Mouse (Mus musculus) left cerebral cortex, postnatal 4 days (tissue): ENCODE data around the gene Nfat5. TPM values are rescaled to one million over a fixed set of nuclear protein-coding genes. Genes with fewer than 3 reads are reported as not detected.

ENCODE experiments used
- DNase-seq: peaks from one replicate; pipeline ENCODE4 v3.0.0-alpha.2; 2022
- intact Hi-C: fragments of 180-260 bp; cut with DNase I; formaldehyde crosslinking; loops from one replicate; pipeline ENCODE4 v1.15.1; 2025
- total RNA-seq, 2 experiments: library from RNA; stranded (reverse); gene quantifications; 2 replicates each; pipeline ENCODE4 v1.2.3; 2021

Gene Nfat5
- total RNA-seq, 2 experiments from 2014 or later, result 38.6 to 40.6 TPM

GRCm38 (mm10) chr8:107291171-107291601 lies 2.1 kb upstream of the Nfat5 start:
- DNase-seq, result no peak
- intact Hi-C loops, result loop anchor here (10.0 kb wide), 1 partner anchor 176 kb away; no protein-coding TSS in a partner anchor

DNA sequence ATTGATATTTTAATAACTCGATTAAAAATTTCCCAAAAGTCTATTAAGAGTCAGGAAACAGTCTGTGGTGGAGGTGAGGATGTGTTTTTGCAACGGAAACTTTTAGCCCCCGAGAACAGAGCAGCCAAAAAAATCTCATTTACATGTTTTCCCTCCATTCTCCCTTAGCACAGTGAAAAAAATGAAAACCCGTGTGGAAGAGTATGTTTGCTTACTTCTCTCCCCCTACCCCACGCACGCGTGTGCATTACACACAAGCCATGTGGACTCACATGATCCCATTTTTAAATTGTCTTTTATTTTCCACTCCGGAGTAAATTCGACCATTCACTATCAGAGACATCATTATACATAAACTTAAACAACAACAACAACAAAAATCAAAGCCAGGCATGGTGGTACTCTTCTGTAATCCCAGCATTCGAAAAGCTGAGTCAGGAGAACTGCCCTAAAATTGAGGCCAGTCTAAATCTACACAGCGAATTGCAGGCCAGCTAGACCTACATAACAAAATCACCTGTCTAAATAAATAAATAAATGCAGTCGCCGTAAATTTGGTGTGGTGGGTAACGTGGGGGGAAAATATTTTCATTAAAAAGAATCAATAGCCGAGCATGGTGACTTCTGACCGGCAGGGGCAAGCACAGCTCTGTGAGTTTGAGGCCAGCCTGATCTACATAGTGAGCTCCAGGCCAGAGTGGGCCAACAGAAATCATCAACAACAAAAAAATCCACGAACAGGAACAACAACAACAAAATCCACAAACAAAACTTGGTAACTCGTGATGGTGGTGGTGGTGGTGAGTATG lies 947 bp upstream of the Nfat5 start:
- intact Hi-C loops, result loop anchor here (10.0 kb wide), 1 partner anchor 178 kb away; no protein-coding TSS in a partner anchor
- no peak for DNase-seq

DNA sequence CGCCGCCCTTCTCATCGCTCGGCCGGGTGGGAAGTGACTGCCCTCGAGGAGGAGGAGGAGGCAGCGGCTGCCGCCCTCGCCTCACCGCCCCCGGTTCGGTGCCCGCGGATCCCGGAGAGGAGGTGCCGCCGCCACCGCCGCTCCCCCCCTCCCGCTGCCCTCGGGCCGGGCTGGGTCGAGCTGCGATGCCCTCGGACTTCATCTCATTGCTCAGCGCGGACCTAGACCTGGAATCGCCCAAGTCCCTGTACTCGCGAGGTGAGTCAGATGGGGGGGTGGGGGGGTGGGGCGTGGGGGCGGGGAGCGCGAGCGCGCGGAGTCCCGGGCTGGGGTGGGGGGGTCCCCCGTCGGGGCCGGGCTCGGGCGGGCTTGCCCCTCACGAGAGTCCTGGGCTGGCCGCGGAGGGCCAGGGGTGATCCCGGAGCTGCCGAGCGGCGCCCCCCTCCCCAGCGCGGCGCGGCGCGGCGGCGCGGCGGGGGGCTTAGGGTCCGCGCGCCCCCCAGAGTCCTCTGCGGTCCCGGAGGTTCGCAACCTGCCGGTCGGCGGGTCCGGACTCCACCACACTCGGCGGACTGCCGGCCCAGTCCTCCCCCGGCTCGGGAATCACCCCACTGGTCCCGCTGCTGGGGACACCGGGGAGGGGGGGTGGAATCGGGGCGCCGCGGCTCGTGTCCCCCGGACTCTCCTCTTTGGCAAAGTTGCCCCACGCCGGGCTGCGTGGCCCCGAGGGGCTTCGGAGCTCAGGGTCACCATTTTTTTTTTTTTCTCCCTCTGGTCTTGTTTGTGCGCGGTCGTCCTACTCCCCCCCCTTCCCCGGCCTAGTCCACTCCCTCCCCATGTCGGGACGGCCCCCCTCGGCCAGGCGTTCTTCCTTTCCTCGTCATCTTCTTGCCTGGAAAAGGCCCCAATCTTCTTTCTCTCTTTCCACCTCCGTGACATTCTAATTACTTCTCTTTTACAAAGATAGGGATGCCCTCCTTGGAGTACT lies 665 bp downstream of the Nfat5 start:
- intact Hi-C loops, result loop anchor here (10.0 kb wide), 1 partner anchor 179 kb away; no protein-coding TSS in a partner anchor
- DNase-seq, result peak; percentile 53

GRCm38 (mm10) chr8:107295450-107295849 lies 2.2 kb downstream of the Nfat5 start:
- DNase-seq, result no peak

GRCm38 (mm10) chr8:107311876-107312275 lies 18.6 kb downstream of the Nfat5 start:
- DNase-seq, result no peak
- intact Hi-C loops, result no loop called here

More at GRCm38 (mm10) chr8:107295450-107295849, 2.2 kb downstream of the Nfat5 start:
- intact Hi-C loops, result loop anchor here (10.0 kb wide), 1 partner anchor 181 kb away; no protein-coding TSS in a partner anchor

DNA sequence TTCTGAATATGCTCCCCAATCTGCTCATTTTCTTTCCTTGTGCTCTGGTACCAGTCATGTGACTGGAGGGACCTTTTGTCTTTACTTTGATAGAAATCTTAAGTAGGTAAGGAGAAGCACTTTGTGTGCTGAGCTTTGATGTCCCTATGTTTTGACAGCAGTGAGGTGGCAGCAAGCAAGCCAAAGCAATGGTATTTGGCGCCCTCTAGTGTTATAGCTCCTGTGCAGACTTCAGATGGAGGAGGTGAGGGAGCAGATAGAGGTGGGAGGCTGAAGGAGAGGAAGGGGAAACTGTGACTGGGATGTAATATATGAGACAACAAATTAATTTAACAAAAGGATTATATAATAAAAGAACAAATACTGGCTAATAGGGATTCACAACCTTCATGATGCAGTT lies 30.9 kb downstream of the Nfat5 start:
- DNase-seq, result peak; percentile 70
- intact Hi-C loops, result loop anchor here (5.0 to 10.0 kb wide), 2 partner anchors 149 to 217 kb away; no protein-coding TSS in a partner anchor

DNA sequence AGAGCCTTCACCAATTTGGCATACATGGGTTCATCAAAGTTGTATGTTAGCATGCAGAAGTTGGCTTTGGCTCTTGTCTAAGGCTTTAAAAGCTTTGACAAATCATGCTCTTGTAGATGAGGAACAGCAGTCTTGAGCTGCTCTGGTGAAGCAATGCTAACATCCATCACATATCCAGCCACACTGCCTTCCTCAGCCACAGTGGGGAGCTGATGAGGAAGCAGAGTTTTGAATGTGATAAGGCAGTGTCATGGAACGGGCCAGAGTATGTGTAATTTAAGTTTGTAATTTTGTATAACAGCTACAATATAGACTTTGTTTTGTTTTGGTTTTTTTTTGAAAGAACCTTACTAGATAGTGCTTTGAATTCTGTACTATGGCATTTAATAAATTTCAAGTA lies 36.3 kb downstream of the Nfat5 start:
- intact Hi-C loops, result loop anchor here (10.0 kb wide), 1 partner anchor 155 kb away; no protein-coding TSS in a partner anchor
- no peak for DNase-seq

DNA sequence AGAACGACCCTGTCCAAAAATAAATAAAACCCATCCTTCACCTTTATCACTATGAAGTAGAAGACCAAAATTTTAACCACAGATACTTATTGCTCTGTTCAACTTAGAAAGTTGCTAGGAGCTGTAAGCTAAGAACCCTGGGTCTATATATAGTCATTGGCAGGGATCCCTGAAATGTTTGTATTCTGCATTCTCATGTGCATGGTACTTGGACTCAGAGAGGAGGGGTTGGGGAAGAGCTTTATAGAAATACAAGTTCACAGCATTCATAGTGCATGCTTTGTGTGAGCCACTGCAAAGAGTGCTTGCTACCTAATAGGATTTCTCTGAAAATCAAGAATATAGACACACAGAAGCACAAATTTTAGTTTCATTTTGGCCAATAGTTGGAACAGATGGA lies 43.2 kb downstream of the Nfat5 start:
- no peak for DNase-seq
- intact Hi-C loops, result no loop called here

GRCm38 (mm10) chr8:107370311-107370710 lies 77.0 kb downstream of the Nfat5 start:
- DNase-seq, result no peak
- intact Hi-C loops, result no loop called here

- DNase-seq, result no peak
- intact Hi-C loops, result no loop called here
Measured at GRCm38 (mm10) chr8:107377346-107377745, 84.1 kb downstream of the Nfat5 start.

GRCm38 (mm10) chr8:107380734-107381133 lies 87.5 kb downstream of the Nfat5 start:
- DNase-seq, result no peak
- intact Hi-C loops, result no loop called here

DNA sequence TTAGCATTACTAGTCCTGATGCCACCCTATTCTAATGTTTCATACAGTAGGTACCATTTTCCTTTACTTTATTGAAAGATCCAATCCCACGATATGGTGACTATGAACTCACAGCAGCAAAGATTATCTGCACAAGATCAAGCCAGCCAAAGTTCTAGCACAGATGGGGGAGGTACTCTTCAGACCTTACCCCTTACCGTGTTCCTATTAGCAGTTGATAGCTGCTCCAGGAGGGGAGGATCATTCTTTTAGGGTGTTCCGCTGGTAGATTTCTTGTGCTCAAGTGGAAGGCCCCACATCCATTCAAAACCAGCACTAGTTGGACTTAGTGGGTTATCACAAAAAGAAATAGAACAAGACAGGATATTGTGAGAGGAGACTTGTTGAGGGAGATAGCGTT lies 88.4 kb downstream of the Nfat5 start:
- intact Hi-C loops, result no loop called here
- DNase-seq, result no peak

GRCm38 (mm10) chr8:107382898-107383297 lies 89.6 kb downstream of the Nfat5 start:
- no peak for DNase-seq
- intact Hi-C loops, result no loop called here

DNA sequence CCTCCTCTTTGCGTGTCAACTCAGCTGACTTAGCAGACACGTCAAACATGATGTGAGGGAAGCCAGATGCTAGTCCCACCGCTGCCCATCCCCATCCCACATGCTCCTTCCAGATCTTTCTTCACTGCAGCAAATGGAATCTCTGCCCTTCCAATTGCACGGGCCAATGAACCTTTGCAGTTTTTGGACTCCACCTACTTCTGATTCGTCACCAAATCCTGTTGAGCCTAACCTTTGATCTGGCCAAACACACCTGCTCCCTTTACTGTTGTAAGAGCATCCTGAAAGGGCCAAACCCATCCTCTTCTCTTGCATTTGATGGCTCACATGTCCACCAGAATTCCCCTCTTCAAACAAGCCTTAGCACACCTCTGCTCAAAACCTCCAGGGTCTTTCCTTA lies 91.4 kb downstream of the Nfat5 start:
- DNase-seq, result no peak
- intact Hi-C loops, result no loop called here

DNA sequence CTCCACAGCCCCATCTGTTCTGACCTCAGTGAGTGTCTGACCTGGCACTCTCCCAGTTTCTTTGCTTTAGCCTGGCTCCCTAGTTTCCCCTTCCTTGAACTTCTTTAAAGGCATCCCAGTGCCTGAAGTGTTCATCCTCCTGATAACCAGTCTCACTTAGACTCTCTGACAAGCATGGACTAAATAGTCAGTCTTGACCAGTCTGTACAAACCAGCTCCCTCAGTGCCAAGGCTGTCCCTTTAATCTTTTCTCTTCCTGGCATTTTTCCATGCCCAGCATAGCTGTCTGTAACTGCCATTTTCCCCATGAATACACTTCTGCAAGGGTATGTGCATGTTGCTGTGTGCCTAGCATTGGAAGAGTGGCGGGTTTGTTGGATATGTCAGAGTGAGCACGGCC lies 91.8 kb downstream of the Nfat5 start:
- no peak for DNase-seq
- intact Hi-C loops, result no loop called here

- intact Hi-C loops, result no loop called here
- DNase-seq, result no peak
Measured at GRCm38 (mm10) chr8:107386171-107386570, 92.9 kb downstream of the Nfat5 start.

- intact Hi-C loops, result no loop called here
- no peak for DNase-seq
Measured at GRCm38 (mm10) chr8:107386642-107387041, 93.4 kb downstream of the Nfat5 start.

DNA sequence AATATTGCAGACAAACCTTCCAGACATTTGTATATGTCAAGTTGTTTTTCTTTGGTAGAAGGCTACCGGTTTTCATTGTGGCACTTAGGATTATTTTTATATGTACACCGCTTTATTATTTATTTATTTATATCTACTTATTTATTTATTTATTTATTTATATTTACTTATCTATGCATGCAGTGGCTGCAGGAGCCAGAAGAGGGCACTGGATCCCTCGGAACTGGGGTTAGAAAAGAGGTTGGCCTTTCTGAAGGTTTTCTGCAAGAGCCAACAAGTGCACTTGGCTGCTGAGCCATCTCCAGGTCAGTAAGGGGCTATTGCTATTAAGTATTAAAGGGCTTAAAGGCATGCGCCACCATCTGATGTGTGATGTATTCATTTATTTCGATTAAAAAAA lies 94.6 kb downstream of the Nfat5 start:
- intact Hi-C loops, result no loop called here
- DNase-seq, result peak; percentile 66

DNA sequence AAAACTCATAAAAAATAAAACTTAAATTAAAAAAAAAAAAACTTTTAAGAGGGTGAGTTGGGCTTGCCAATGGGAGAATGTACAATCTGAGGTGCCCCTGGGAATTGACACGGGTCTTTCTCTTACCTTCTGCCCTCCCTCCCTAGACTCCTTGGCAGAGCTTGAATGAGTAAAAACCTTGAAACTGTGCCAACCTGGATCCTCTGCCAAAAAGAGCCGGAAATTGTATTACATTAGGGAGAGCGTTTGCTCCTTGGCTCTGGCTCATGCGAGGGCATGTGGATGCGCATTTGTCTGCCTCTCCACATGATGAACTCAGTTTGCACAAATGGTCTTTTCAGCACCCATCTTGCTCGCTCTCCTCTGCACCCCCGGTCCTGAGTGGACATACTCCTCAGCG lies 96.3 kb downstream of the Nfat5 start:
- DNase-seq, result peak; percentile 91
- intact Hi-C loops, result no loop called here

DNA sequence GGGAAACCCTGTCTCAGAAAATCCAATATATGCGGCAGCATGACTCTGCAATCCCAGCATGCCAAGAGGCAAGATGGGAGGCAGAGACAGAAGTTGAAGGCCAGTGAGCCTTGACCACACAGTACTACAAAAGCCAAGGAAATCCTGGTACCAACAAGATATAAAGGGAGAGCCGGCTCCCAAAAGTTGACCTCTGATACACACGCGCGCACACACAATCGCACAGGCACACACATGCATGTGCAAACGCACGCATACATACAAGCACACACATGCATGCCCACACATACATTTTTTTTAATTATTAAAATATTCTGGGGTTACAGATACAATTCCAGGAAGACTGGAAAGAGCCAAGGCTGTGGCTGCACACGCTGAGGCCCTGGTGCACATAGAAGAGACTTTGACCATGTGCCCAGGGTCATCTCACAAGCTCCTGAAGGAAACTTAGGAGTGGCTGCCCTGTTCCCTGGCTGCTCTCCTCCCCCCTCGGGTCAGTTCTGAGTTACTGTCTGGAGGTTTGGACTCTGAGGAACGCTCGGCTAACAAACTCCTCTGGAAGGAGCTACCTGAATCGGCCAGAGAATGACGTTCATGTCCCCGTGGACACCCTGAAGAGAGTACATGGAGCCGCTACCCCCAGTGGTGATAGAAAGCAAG lies 97.3 kb downstream of the Nfat5 start:
- intact Hi-C loops, result no loop called here
- DNase-seq, result no peak

DNA sequence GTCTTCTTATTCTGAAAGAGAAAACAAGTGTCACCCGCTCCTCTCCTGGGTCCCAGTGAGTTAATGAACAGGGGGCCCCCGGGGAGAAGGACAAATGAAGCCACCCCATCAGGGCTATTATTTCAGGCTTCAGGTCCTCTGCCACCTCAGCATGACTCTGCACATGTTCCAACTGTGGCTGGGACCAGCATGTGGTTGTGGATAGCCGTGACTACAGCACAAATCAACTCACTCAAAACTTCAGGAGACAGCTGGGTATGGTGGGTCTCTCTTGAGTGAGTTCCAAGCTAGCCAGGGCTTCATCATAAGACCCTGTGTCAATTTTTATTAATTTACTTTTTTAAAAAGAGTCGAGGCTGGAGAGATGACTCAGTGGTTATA lies 97.9 kb downstream of the Nfat5 start:
- DNase-seq, result no peak

More for the DNA sequence above, 97.9 kb downstream of the Nfat5 start:
- intact Hi-C loops, result no loop called here
